Mouse (Mus musculus) 3134 (cell line): ENCODE results near the gene Vmn2r84.
"Not testable (repeated sequence)": the region's sequence is repeated elsewhere in the genome, so short reads cannot be mapped to it uniquely, and the experiment has no call there.

Experiments
- DNase-seq: peaks from one replicate; pipeline ENCODE4 v3.0.0-alpha.2; 2011; ENCODE audit warnings: low spot score; ENCODE audit not compliant: insufficient read length; ENCODE audit errors: extremely low read depth

Vmn2r84 gene

DNA sequence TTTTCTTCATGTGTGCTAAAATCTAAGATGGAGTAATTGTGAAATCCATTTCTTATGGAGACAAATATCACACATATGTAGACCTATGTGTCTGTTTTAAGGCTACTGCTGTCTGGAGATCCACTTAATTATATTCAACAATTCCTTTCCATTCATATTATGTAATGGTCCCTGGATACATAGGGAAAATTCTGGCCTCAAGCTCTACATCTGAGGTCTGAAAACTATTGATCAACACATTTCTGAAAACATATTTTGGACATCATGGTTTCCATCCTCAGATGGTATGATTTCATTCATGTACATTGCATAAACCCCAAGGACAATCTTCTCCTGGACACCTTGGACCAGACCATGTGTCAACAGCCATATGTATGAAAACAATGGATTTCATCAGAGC is at the start of gene Vmn2r84:
Gene Vmn2r84, minus strand, starts transcription at position 101 of the 400 bp plus-strand sequence.
- no peak for DNase-seq

DNA sequence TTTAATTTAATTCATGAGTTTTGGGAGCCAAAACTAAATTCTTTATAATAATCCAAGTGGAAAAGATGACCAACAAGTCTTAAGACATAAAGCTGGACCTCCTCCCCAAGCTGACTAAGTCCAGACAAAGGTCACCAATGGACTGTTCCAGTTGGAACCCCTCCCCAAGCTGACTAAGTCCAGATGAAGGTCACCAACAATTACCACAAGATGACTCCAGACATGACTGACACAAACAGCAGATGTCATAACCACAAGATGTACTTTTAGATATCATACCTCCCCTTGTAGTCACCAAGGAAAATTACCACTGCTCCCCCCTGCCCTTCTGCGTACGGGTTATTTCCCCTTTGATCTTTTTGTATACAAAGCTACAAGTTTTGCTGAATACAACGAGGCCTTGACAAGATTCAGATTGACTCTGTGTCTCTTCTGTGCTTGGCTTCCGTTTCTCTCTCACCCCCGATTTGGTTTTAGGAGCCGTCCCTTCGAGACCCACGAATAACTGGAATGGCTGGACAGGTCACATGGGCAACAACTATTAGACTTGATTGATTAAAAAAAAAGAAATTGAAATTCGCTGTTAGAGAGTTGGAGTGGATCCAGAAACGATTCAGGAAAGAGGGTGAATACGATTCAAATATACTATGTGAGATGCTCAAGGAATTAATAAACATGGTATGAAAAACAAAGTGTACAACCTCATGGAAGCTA is 40.2 kb upstream of the Vmn2r84 start:
- not testable (repeated sequence) for DNase-seq

DNA sequence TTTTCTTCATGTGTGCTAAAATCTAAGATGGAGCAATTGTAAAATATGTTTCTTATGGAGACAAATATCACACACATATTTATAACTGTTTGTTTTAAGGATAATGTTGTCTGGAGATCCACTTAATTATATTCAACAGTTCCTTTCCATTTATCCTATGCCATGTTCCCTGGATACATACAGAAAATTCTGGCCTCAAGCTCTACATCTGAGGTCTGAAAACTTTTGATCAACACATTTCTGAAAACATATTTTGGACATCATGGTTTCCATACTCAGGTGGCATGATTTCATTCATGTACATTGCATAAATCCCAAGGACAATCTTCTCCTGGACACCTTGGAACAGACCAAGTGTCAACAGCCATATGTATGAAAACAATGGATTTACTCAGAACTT is 35.5 kb upstream of the Vmn2r84 start, which contains the start of gene Vmn2r85:
Gene Vmn2r85, minus strand, starts transcription at position 101 of the 400 bp plus-strand sequence.
- not testable (repeated sequence) for DNase-seq

DNA sequence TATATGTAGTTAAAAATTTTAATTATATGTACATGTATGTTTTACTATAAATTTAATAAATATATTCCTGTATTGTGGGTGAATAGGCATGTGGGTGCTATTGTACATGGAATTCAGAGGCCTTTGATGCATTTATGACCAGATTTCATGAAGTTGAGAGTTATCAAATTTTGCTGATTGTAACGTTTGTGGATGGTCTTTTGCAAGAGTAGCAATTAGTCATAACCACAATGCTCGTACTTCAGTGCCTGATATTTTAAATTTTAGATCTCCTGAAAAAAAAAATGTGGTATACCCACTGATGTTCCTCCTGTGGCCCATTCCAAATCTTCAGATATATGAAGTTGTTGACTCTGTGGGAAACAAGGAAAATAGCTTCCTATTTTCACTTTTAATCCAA is 28.2 kb upstream of the Vmn2r84 start:
- not testable (repeated sequence) for DNase-seq

DNA sequence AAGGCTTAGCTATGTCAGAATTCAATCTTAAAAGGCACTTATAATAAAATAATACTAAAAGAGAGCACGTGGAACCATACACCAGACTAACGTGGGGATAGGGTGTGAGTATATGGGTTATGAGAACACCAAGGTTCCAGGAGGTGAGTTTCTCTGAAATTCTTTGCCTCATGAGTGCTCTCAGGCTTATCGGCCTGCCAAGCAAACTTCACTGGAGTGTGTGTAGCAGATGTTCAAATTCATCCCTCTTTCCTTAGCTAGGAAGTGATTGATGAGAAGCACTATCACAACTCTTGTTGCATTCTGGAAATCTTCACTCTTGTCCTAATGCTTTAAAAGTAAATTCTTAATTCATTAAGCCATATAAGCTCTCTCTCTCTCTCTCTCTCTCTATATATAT is 26.3 kb upstream of the Vmn2r84 start:
- DNase-seq: no peak

GRCm38 (mm10) chr10:130419954-130420353 is 25.8 kb upstream of the Vmn2r84 start:
- DNase-seq: not testable (repeated sequence)

GRCm38 (mm10) chr10:130416352-130416751 is 22.2 kb upstream of the Vmn2r84 start:
- DNase-seq: not testable (repeated sequence)

GRCm38 (mm10) chr10:130412167-130412698 is 18.1 kb upstream of the Vmn2r84 start:
- DNase-seq: not testable (repeated sequence)

- no peak for DNase-seq
Measured at GRCm38 (mm10) chr10:130375145-130375544, 19.0 kb downstream of the Vmn2r84 start.

- no peak for DNase-seq
Measured at GRCm38 (mm10) chr10:130372491-130373173, 21.5 kb downstream of the Vmn2r84 start.

DNA sequence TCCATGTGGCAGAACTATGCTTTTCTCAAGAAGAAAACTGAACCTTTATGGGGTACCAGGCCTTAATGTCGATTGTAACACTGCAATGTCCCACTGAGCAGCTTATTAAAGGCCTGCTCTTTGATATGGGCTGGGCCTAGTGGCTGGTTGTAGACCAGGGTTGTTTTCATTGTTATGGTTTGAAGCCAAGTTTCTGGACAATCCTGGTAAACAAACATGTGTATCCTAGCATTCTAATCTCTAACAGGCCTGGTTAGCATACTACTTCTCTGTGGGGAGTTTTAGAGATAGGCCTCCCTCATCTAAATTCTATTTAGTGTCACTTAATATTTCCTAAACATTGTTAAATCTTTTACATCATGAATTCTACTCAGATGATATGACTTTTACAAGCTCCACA is 22.5 kb downstream of the Vmn2r84 start:
- no peak for DNase-seq

- no peak for DNase-seq
Measured at GRCm38 (mm10) chr10:130370005-130370682, 24.0 kb downstream of the Vmn2r84 start.

GRCm38 (mm10) chr10:130368384-130368783 is 25.7 kb downstream of the Vmn2r84 start:
- DNase-seq: no peak

DNA sequence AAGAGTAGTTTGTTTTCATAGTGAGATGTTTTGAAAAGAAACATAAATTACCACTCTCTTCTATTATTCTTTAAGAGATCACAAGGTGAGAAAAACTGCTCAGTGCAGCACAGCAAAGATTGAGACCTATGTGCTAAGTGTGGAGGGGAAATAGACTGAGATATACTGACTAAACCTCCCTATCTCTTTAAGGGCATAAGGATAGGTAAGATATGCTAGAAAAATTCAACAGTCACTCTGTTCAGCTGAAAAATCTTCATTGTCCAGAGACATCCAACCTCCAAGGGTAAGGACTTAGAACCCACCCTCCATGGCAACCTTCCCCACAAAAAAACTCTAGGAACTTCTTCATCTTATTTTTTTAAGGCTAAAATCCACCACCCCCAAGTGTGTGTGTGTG is 29.4 kb downstream of the Vmn2r84 start:
- no peak for DNase-seq

DNA sequence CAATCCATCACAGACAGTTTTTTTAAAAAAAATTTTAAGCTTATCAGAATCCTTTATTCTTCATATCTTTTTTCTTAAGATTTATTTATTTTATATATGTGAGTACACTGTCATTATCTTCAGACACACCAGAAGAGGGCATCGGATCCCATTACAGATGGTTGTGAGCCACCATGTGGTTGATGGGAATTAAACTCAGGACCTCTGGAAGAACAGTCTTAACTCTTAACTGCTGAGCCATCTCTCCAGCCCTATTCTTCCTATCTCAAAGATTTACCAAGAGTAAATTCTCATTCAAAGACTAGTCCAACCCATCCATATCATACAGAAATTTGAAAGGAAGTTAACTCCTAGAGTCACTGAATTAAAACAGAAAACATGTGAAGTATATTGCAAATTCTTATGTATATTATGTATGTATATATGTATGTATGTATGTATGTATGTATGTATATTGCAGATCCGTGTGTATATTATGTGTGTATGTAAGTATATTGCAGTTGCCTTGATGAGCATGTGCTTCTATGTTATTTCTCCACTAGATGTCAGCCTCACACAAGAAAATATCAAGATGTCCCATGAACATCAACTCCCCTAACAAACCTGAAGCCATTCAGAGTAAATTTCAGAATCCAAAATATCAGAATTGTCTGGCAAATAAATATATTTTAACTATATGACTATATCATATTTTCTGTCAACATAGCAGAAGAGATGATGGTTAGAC is 30.5 kb downstream of the Vmn2r84 start:
- no peak for DNase-seq

- no peak for DNase-seq
Measured at GRCm38 (mm10) chr10:130344056-130344455, 50.1 kb downstream of the Vmn2r84 start.

DNA sequence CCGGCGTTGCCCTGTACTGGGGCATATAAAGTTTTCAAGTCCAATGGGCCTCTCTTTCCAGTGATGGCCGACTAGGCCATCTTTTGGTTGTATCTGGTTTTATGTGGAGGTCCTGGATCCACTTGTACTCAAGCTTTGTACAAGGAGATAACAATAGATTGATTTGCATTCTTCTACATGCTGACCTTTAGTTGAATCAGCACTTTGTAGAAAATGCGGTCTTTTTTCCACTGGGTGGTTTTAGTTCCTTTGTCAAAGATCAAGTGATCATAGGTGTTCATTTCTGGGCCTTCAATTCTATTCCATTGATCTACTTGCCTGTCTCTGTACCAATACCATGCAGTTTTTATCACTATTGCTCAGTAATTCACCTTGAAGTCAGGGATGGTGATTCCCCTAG is 54.1 kb downstream of the Vmn2r84 start:
- DNase-seq: not testable (repeated sequence)

- DNase-seq: no peak
Measured at GRCm38 (mm10) chr10:130337581-130337980, 56.6 kb downstream of the Vmn2r84 start.

DNA sequence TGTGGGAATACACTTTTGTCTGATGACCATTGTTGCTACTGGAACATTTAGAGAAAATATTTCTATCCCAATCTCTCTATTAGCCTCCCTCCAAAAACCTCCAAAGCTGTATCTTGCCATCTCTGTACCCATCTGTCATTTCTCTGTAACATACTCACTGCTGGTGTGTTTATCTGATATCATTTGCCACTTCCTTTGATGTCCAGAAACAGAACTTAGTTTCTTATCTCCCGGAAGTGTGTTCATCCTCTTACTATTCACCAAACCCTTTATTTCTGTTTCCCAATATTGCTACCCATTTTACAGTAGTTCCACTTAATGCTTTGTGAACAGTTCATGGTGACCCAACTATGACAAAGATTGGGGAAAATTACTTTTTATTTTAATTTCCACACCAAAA is 57.7 kb downstream of the Vmn2r84 start:
- no peak for DNase-seq

DNA sequence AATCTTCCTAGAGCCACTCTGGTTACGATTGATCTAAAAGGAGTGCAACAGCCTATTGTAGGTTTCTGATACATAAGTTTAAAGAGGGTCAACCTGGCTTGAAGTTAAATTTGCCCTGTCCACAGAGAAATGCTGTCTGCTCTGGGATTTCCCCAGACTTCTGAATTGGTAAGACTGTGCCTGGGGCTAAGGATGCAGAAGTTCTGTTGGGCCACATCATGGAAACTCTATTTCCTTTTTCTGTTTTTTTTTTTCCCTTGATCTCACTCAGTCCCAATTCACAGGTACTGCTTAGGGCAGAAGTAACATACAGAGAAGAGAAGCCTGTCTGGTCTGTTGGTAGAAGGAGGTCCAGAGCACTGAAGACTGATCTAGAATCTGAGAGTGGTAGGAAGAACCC is 63.4 kb downstream of the Vmn2r84 start:
- no peak for DNase-seq
